Mouse (Mus musculus): ENCODE results near the gene Adcy9. TPM values are rescaled to one million over a fixed set of nuclear protein-coding genes. Genes with fewer than 3 reads are reported as not detected.
A peak's percentile ranks its signal among the peaks of the same experiment; 100 is the strongest.

Adcy9 gene
- polyA plus RNA-seq, 1 experiment from 2014 or later, result 1.4 TPM

- H3K9ac ChIP-seq, result no peak overlapping the region
- H3K9me3 ChIP-seq, result no peaks in the 10 kb centered on the region
- H3K27ac ChIP-seq, result no peak overlapping the region
- H3K27me3 ChIP-seq, result no peaks in the 10 kb centered on the region
- WGBS, result 59% methylated on average over 2 of the region's 2 CpGs
- no peaks in the 10 kb centered on the region for H3K4me1 ChIP-seq
- no peaks in the 10 kb centered on the region for H3K36me3 ChIP-seq
- ATAC-seq (ENCODE audit: insufficient number of reproducible peaks, low FRiP score, low TSS enrichment, low read depth), result no peak
- no peak overlapping the region for H3K4me3 ChIP-seq
- no peak overlapping the region for H3K4me2 ChIP-seq
Observed at GRCm38 (mm10) chr16:4312018-4312417, 108.3 kb downstream of the Adcy9 start.

- WGBS, result 47% methylated on average over 2 of the region's 2 CpGs
- no peak for ATAC-seq (ENCODE audit: insufficient number of reproducible peaks, low FRiP score, low TSS enrichment, low read depth)
- no peaks in the 10 kb centered on the region for H3K27me3 ChIP-seq
- H3K4me3 ChIP-seq, result no peak overlapping the region
- no peak overlapping the region for H3K4me2 ChIP-seq
- no peaks in the 10 kb centered on the region for H3K36me3 ChIP-seq
- H3K27ac ChIP-seq, result no peak overlapping the region
- no peak overlapping the region for H3K9ac ChIP-seq
- no peaks in the 10 kb centered on the region for H3K9me3 ChIP-seq
- H3K4me1 ChIP-seq, result no peaks in the 10 kb centered on the region
Observed at GRCm38 (mm10) chr16:4311608-4312007, 108.7 kb downstream of the Adcy9 start.

- H3K27ac ChIP-seq, result no peak overlapping the region
- H3K4me2 ChIP-seq, result no peak overlapping the region
- H3K9me3 ChIP-seq, result no peaks in the 10 kb centered on the region
- no peak overlapping the region for H3K4me3 ChIP-seq
- H3K9ac ChIP-seq, result no peak overlapping the region
- H3K27me3 ChIP-seq, result no peaks in the 10 kb centered on the region
- H3K4me1 ChIP-seq, result no peaks in the 10 kb centered on the region
- no peaks in the 10 kb centered on the region for H3K36me3 ChIP-seq
- WGBS, result 78% methylated on average over 4 of the region's 4 CpGs
- ATAC-seq (ENCODE audit: insufficient number of reproducible peaks, low FRiP score, low TSS enrichment, low read depth), result no peak
Observed at GRCm38 (mm10) chr16:4307795-4308194, 112.5 kb downstream of the Adcy9 start.

- Histone ChIP-seq H3K27ac (no peak overlapping the region), H3K9ac (no peak overlapping the region), H3K9me3 (no peaks in the 10 kb centered on the region), H3K4me1 (no peaks in the 10 kb centered on the region), H3K4me3 (no peak overlapping the region), H3K27me3 (no peaks in the 10 kb centered on the region), H3K4me2 (no peak overlapping the region), H3K36me3 (no peaks in the 10 kb centered on the region)
- 65% methylated on average over 12 of the region's 12 CpGs for WGBS
- ATAC-seq (ENCODE audit: insufficient number of reproducible peaks, low FRiP score, low TSS enrichment, low read depth), result no peak
Observed at GRCm38 (mm10) chr16:4304176-4304922, 115.9 kb downstream of the Adcy9 start.

GRCm38 (mm10) chr16:4303554-4303953 is 116.7 kb downstream of the Adcy9 start:
- no peak for ATAC-seq (ENCODE audit: insufficient number of reproducible peaks, low FRiP score, low TSS enrichment, low read depth)
- Histone ChIP-seq H3K4me1 (no peaks in the 10 kb centered on the region), H3K27me3 (no peaks in the 10 kb centered on the region)

GRCm38 (mm10) chr16:4300280-4300679 is 120.0 kb downstream of the Adcy9 start:
- ATAC-seq (ENCODE audit: insufficient number of reproducible peaks, low FRiP score, low TSS enrichment, low read depth), result no peak
- WGBS, result 92% methylated on average over 7 of the region's 7 CpGs
- Histone ChIP-seq H3K4me3 (no peak overlapping the region), H3K36me3 (peaks cover 13% of the 10 kb centered on the region; the same call in 1 of the 2 replicates), H3K9me3 (no peaks in the 10 kb centered on the region), H3K4me2 (no peak overlapping the region), H3K27me3 (no peaks in the 10 kb centered on the region), H3K27ac (no peak overlapping the region), H3K9ac (no peak overlapping the region), H3K4me1 (no peaks in the 10 kb centered on the region)

More at GRCm38 (mm10) chr16:4303554-4303953, 116.7 kb downstream of the Adcy9 start:
- Histone ChIP-seq H3K9me3 (no peaks in the 10 kb centered on the region), H3K4me3 (no peak overlapping the region), H3K36me3 (no peaks in the 10 kb centered on the region; the same call in 1 of the 2 replicates), H3K9ac (no peak overlapping the region), H3K27ac (no peak overlapping the region), H3K4me2 (no peak overlapping the region)
- WGBS, result 80% methylated on average over 5 of the region's 5 CpGs

GRCm38 (mm10) chr16:4293259-4293658 is 127.0 kb downstream of the Adcy9 start:
- no peaks in the 10 kb centered on the region for H3K4me1 ChIP-seq
- H3K4me3 ChIP-seq, result no peak overlapping the region
- WGBS, result 80% methylated on average over 3 of the region's 3 CpGs
- H3K4me2 ChIP-seq, result no peak overlapping the region
- no peak overlapping the region for H3K9ac ChIP-seq
- no peaks in the 10 kb centered on the region for H3K9me3 ChIP-seq
- no peak for ATAC-seq (ENCODE audit: insufficient number of reproducible peaks, low FRiP score, low TSS enrichment, low read depth)
- peaks cover 10% of the 10 kb centered on the region; the same call in 1 of the 2 replicates for H3K36me3 ChIP-seq
- no peaks in the 10 kb centered on the region for H3K27me3 ChIP-seq
- no peak overlapping the region for H3K27ac ChIP-seq

GRCm38 (mm10) chr16:4289507-4289906 is 130.8 kb downstream of the Adcy9 start:
- H3K9me3 ChIP-seq, result no peaks in the 10 kb centered on the region
- H3K4me3 ChIP-seq, result no peak overlapping the region
- no peak for ATAC-seq (ENCODE audit: insufficient number of reproducible peaks, low FRiP score, low TSS enrichment, low read depth)
- H3K4me1 ChIP-seq, result peaks cover 5% of the 10 kb centered on the region; the same call in 1 of the 2 replicates
- no peak overlapping the region for H3K4me2 ChIP-seq
- no peak overlapping the region for H3K27ac ChIP-seq
- H3K9ac ChIP-seq, result no peak overlapping the region
- no peaks in the 10 kb centered on the region for H3K27me3 ChIP-seq
- no peaks in the 10 kb centered on the region for H3K36me3 ChIP-seq

GRCm38 (mm10) chr16:4286593-4286992 is 133.7 kb downstream of the Adcy9 start:
- no peak for ATAC-seq (ENCODE audit: insufficient number of reproducible peaks, low FRiP score, low TSS enrichment, low read depth)
- WGBS, result 73% methylated on average over 7 of the region's 7 CpGs
- H3K27me3 ChIP-seq, result no peaks in the 10 kb centered on the region
- H3K4me3 ChIP-seq, result no peak overlapping the region
- no peaks in the 10 kb centered on the region for H3K9me3 ChIP-seq
- H3K4me1 ChIP-seq, result peaks cover 5% of the 10 kb centered on the region; the same call in 1 of the 2 replicates
- H3K36me3 ChIP-seq, result no peaks in the 10 kb centered on the region
- H3K27ac ChIP-seq, result 0 out of 2 replicates have a peak overlapping the region, but pooled peaks have one; percentile 50
- no peak overlapping the region for H3K9ac ChIP-seq
- no peak overlapping the region for H3K4me2 ChIP-seq

GRCm38 (mm10) chr16:4285257-4285656 is 135.0 kb downstream of the Adcy9 start:
- no peaks in the 10 kb centered on the region for H3K9me3 ChIP-seq
- H3K9ac ChIP-seq, result no peak overlapping the region
- no peak overlapping the region for H3K4me3 ChIP-seq
- H3K27me3 ChIP-seq, result no peaks in the 10 kb centered on the region
- H3K4me1 ChIP-seq, result peaks cover 5% of the 10 kb centered on the region; the same call in 1 of the 2 replicates
- ATAC-seq (ENCODE audit: insufficient number of reproducible peaks, low FRiP score, low TSS enrichment, low read depth), result no peak
- no peaks in the 10 kb centered on the region for H3K36me3 ChIP-seq
- WGBS, result 36% methylated on average over 5 of the region's 5 CpGs
- no peak overlapping the region for H3K4me2 ChIP-seq
- no peak overlapping the region for H3K27ac ChIP-seq

GRCm38 (mm10) chr16:4283267-4283851 is 136.9 kb downstream of the Adcy9 start:
- H3K4me2 ChIP-seq, result no peak overlapping the region
- no peaks in the 10 kb centered on the region for H3K9me3 ChIP-seq
- 84% methylated on average over 11 of the region's 11 CpGs for WGBS
- ATAC-seq (ENCODE audit: insufficient number of reproducible peaks, low FRiP score, low TSS enrichment, low read depth), result no peak
- no peaks in the 10 kb centered on the region for H3K27me3 ChIP-seq
- H3K4me3 ChIP-seq, result no peak overlapping the region
- no peak overlapping the region for H3K27ac ChIP-seq
- H3K9ac ChIP-seq, result no peak overlapping the region
- no peaks in the 10 kb centered on the region for H3K36me3 ChIP-seq
- peaks cover 5% of the 10 kb centered on the region; the same call in 1 of the 2 replicates for H3K4me1 ChIP-seq

GRCm38 (mm10) chr16:4281470-4281869 is 138.8 kb downstream of the Adcy9 start:
- H3K27me3 ChIP-seq, result no peaks in the 10 kb centered on the region
- no peak overlapping the region for H3K9ac ChIP-seq
- no peak overlapping the region for H3K27ac ChIP-seq
- no peak overlapping the region for H3K4me3 ChIP-seq
- no peak overlapping the region for H3K4me2 ChIP-seq
- no peak for ATAC-seq (ENCODE audit: insufficient number of reproducible peaks, low FRiP score, low TSS enrichment, low read depth)
- H3K9me3 ChIP-seq, result no peaks in the 10 kb centered on the region
- no peaks in the 10 kb centered on the region for H3K36me3 ChIP-seq
- WGBS, result 79% methylated on average over 4 of the region's 4 CpGs
- H3K4me1 ChIP-seq, result no peaks in the 10 kb centered on the region

Data from limb, embryonic 15.5 days (tissue).